Mouse (Mus musculus): ENCODE data around the gene 1700028P14Rik.

1700028P14Rik gene

DNA sequence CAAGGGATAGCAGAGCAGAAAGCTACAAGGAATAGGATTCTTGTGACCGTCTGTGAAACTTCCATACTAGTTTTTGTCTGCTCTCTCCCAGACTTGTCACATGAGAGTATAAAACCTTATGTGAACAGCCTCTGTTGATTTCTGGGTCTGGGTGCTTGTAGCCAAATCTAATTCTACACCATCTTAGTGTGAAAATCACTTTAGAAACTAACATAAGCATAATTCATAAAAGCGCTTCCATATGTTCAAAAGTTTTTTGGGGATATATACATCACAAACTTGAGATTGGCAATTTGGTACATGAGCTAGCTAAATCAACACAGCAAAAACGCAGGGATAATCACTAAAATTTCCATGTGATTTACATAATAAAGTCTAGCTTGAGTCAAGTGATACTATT, 57.7 kb downstream of the 1700028P14Rik start:
- no peak for DNase-seq

GRCm38 (mm10) chr19:23578606-23579355, 73.8 kb downstream of the 1700028P14Rik start:
- peak; percentile 64 to 74 for DNase-seq

GRCm38 (mm10) chr19:23576685-23577084, 75.9 kb downstream of the 1700028P14Rik start:
- no peak for DNase-seq

GRCm38 (mm10) chr19:23563693-23564092, 88.9 kb downstream of the 1700028P14Rik start:
- peak; percentile 82 to 83 for DNase-seq

DNA sequence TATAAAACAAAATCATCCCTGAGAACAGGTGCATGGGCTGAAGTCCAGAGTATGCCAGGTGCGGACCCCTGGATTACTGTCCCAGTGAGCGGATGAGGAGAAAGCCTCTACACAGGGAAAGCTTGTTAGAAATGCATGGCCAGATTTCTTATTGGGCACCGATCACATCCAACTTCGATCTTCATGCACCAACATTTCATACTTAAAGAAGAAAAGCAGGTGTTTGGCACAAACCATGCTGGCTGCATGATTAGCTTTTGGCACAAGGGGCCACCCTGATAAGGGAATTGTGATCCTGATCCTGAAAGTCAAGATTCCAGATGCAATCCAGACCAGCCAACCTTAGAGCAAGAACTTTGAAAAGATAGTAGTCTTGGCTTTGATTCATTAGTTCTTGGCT, 90.0 kb downstream of the 1700028P14Rik start:
- no peak for DNase-seq

DNA sequence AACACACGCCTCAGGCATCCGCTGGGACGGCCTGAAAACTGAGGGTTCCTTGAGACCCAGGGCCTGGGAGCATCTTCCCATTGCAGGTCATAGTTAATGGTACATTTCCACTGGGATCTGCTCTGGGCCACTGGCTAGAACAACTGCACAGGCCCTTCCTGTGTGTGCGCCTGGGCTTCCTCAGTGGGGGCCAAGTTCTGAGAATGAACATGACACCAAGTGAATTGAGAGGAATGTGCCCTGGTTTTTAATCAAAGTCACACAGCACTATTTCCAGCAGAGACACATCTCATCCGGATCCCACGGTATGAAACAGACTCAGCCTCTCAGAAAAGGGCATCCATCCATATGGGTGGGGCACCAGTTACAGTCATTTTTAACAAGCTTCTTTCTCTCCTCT, 90.6 kb downstream of the 1700028P14Rik start:
- DNase-seq, result peak in 1 of 2 experiments; percentile 36

- peak; percentile 73 to 75 for DNase-seq
These were observed 99.2 kb downstream of the 1700028P14Rik start for GRCm38 (mm10) chr19:23553450-23553849.

- DNase-seq, result peak; percentile 40 to 46
These were observed 107.0 kb downstream of the 1700028P14Rik start for GRCm38 (mm10) chr19:23545604-23546003.

DNA sequence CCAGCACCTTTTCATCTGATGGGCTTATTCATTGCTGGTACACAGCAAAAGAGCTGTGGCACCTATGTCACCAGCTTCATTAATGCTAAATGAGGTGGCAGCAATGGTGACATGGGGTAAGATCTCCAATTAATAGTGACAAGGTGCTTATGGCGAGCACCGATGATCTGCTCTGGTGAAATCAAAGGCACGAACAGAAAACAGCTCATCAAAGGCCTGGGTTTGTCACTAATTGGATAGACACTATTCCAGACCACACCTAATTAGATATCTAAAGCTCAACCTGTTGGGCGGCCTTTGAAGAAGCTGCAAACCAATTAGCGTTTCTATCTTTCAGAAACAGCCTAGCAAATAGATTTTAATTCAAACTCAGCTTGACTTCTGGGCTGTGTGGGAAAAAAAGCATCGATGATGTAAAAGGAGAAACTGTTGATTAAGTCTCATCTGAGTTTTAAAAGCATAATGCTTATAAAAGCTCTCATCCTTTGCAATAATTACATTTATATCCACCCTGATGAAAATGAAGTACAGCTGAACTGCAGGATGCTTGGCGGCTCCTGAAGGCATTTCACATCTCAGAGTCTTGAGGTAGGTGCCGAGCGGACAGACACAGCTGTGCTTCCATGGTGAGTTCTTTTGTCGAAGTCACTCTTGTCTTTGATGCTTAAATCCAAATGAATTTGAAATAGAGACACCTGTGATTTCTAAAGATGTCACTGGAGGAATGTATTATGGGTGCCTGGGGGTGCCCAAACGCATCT, 109.2 kb downstream of the 1700028P14Rik start:
- no peak for DNase-seq

DNA sequence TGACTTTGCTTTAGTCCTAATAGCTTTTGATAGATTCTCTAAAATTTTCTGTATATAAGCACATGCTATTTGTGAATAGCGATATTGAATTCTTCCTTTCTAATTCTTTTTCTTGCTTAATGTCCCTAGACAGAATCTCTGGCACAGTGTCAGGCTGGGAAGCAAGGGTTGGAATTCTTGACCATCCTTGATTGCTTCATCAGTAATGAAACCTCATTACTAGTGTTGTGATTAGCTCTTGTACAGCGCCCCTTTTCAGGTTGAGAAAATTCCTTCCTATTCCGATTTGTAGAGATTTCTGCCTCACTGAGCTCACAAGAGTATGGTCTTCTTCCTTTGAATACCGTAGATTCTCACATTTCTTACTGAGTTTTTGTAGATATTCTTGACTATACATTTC, 109.9 kb downstream of the 1700028P14Rik start:
- no peak for DNase-seq

DNA sequence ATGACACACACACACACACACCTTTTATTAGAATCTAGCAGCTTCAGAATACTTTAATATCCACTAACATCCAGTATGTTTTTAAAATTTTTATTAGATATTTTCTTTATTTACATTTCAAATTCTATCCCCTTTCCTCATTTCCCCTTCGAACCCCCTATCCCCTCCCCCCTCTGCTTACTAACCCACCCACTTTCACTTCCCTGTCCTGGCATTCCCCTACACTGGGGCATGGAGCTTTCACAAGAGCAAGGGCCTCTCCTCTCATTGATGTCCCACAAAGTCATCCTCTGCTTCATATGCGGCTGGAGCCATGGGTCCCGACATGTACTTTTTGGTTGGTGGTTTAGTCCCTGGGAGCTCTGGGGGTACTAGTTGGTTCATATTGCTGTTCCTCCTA, 116.9 kb downstream of the 1700028P14Rik start:
- DNase-seq, result no peak

DNA sequence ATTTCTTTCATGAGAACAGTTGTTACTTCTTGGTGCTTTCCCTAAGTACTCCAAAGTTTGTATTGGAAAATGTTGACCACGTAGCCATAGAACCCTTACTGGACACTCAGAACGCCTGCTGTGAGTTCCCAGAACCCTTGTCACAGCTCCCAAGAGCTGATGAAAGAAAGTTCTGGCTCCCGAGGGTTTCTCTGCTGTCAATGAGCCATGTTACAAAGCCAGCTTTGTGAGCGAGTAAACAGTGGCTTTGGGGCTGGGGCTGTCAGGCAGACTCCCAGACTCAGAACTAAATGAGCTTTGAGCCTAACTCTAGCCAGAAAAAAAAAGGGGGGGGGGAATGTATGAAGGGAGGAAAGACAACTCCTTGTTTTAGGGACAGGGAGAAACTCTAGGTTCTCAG, 120.7 kb downstream of the 1700028P14Rik start:
- DNase-seq, result no peak

DNA sequence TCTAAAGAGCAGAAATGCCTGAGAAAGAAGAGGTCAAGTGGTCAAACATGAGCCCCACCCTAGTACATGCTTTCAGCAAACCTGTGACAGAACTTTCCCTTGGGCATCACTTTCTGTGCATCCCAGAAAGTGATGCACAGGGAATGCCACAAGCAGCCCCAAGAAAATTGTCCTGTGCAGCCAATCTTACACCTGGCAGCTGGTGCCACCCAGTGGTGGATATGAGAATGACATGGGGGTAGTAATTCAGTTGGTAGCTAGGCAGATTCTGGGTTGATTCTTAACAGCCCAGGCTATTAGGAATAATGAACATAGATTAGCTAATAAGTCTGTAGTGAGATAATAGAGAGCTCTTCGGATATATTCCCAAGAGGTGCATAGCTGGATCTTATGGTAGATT, 128.9 kb downstream of the 1700028P14Rik start:
- peak; percentile 76 to 87 for DNase-seq

- DNase-seq, result no peak
These were observed 130.8 kb downstream of the 1700028P14Rik start for GRCm38 (mm10) chr19:23521831-23522230.

GRCm38 (mm10) chr19:23521071-23521470, 131.5 kb downstream of the 1700028P14Rik start:
- no peak for DNase-seq

DNA sequence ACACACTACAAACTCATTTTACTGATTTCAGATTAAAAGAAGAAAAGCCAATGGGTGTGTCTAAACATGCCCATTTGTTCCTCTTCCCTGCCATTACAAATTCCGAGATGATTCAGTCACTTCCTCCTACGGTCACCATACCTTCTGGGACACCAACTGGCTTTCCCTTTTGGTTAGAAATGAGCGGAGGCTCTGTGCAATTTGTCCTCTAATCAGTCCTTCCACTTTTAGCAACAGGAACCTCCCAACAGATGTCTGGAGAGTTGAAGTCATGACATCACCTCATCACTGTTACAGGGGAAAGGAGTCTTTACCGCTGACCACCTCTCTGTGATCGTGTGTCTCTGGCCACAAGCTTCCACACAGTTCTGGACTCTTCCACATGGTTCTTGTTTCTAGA, 132.0 kb downstream of the 1700028P14Rik start:
- DNase-seq, result no peak

DNA sequence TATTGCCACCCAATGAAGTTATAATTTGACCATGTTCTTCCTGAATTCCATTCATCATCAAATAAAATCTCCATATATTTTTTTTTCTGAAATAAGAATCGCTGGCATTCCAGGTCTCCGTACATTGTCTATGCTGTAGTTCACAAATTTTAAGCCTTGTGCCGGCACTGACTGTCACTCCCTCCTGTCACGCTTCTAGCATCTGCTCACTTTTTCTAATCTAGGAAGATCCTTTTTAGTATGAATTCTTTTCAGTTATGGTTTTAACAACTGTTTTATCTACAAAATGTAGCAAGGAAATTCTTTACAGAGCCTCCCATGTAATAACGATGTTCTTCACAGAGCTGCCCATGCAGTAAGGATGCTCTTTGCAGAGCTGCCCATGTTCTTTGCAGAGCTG, 134.1 kb downstream of the 1700028P14Rik start:
- no peak for DNase-seq

GRCm38 (mm10) chr19:23511303-23511702, 141.3 kb downstream of the 1700028P14Rik start:
- DNase-seq, result no peak

All from cerebellum, adult 18-20 months (tissue).